Mouse (Mus musculus) forebrain, embryonic 10.5 days (tissue): Measurements from ENCODE around the gene Slc39a10. TPM values are rescaled to one million over a fixed set of nuclear protein-coding genes. Genes with fewer than 3 reads are reported as not detected.

ENCODE experiments used
- DNase-seq: peaks from one replicate; pipeline ENCODE4 v3.0.0-alpha.2; 2017; ENCODE audit warnings: low spot score; ENCODE audit errors: extremely low spot score
- H3K27ac ChIP-seq: fragments of 300-500 bp; sonication (generic); 2 replicates; pipeline ENCODE4 v1.5.1; 2016; ENCODE audit warnings: mild to moderate bottlenecking
- H3K27me3 ChIP-seq: fragments of 300-500 bp; sonication (generic); 2 replicates; pipeline ENCODE4 v1.6.1; 2016; ENCODE audit warnings: mild to moderate bottlenecking; ENCODE audit not compliant: poor library complexity, severe bottlenecking
- H3K36me3 ChIP-seq: fragments of 300-500 bp; sonication (generic); replicated peaks from 2 replicates; pipeline ENCODE4 v1.6.1; 2016; ENCODE audit warnings: mild to moderate bottlenecking, moderate library complexity
- H3K4me1 ChIP-seq: fragments of 300-500 bp; sonication (generic); 2 replicates; pipeline ENCODE4 v1.6.1; 2016
- H3K4me3 ChIP-seq: fragments of 300-500 bp; sonication (generic); 2 replicates; pipeline ENCODE4 v1.5.1; 2016; ENCODE audit warnings: mild to moderate bottlenecking, moderate library complexity
- H3K9me3 ChIP-seq: fragments of 300-500 bp; sonication (generic); 2 replicates; pipeline ENCODE4 v1.6.1; 2016; ENCODE audit warnings: mild to moderate bottlenecking, moderate library complexity
- whole genome bisulfite sequencing: fragments of 180-500 bp; shearing (Covaris S2); methylation state at CpG from one replicate; pipeline ENCODE4 v1.1.7; 2016; 5-methylcytosine and 5-hydroxymethylcytosine counted together
- polyA plus RNA-seq: library from polyadenylated mRNA; unstranded; fragments of >200 nt; fragmentation: Nextera tagmentation; extraction: Ambion mirVana; gene quantifications from 2 replicates; pipeline ENCODE4 v1.2.1, GENCODE M21; 2016

Gene Slc39a10
- polyA plus RNA-seq, 1 experiment from 2014 or later: 63.0 TPM

- Histone ChIP-seq H3K36me3 (no peaks in the 10 kb centered on the region), H3K4me1 (peaks cover 16% of the 10 kb centered on the region), H3K4me3 (no peak overlapping the region), H3K27ac (no peak overlapping the region), H3K9me3 (no peaks in the 10 kb centered on the region), H3K27me3 (no peaks in the 10 kb centered on the region)
- DNase-seq: no peak
- WGBS: 85% methylated on average over 5 of the region's 5 CpGs
These were observed 34.1 kb downstream of the Slc39a10 start for GRCm38 (mm10) chr1:46858579-46858978.

GRCm38 (mm10) chr1:46856498-46856897 is 36.2 kb downstream of the Slc39a10 start:
- no peak overlapping the region for H3K27ac ChIP-seq
- no peaks in the 10 kb centered on the region for H3K36me3 ChIP-seq
- no peak overlapping the region for H3K4me3 ChIP-seq
- no peak for DNase-seq
- H3K27me3 ChIP-seq: no peaks in the 10 kb centered on the region
- H3K9me3 ChIP-seq: no peaks in the 10 kb centered on the region
- H3K4me1 ChIP-seq: peaks cover 25% of the 10 kb centered on the region
- WGBS: 61% methylated on average over 4 of the region's 4 CpGs

GRCm38 (mm10) chr1:46854036-46854900 is 38.4 kb downstream of the Slc39a10 start:
- WGBS: 32% methylated on average over 18 of the region's 18 CpGs
- H3K27ac ChIP-seq: peak overlapping the region; percentile 100
- peak overlapping the region; percentile 86 for H3K4me3 ChIP-seq
- no peak for DNase-seq
- no peaks in the 10 kb centered on the region for H3K36me3 ChIP-seq
- H3K27me3 ChIP-seq: no peaks in the 10 kb centered on the region
- H3K4me1 ChIP-seq: peaks cover 36% of the 10 kb centered on the region
- no peaks in the 10 kb centered on the region for H3K9me3 ChIP-seq

DNA sequence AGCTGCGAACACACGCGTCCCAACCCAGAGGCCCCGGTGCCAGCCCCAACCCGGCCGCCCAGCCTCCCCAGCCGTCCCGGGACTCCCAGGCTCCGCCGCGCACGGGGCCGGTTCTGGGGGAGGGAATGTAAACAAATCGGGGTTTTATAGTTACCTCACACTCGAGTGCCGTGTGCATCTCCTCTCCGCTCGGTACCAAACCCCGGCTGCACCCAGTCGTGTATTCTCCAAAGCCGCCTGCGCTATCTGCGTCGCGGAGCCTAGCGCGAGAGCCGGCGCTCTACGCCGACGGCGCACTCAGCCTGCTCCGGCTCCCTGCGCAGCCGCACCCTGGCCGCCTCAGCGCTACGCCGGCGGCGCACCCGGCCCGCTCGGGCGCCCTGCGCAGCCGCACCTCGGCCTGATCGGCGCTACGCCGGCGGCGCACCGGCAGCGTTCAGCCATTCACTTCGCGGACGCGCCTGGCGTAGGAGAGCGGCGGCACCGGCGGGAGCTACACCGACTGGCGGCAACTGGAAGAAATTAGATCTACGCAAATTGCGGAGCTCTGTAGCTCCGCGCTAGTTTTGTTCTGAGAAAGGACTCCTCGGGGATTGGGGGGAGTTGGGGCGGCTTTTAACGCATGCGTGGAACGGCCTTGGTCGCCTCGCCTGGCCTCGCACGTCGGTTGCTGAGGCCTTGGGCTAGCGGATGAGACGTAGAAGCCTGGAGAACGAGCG is 39.2 kb downstream of the Slc39a10 start:
- Histone ChIP-seq H3K27ac (peak overlapping the region; percentile 100), H3K36me3 (no peaks in the 10 kb centered on the region), H3K9me3 (no peaks in the 10 kb centered on the region), H3K4me1 (peaks cover 35% of the 10 kb centered on the region), H3K27me3 (no peaks in the 10 kb centered on the region), H3K4me3 (peak overlapping the region; percentile 86)
- peak; percentile 93 for DNase-seq
- under 1% methylated on average over 86 of the region's 86 CpGs for WGBS

- under 1% methylated on average over 74 of the region's 75 CpGs for WGBS
These were observed 39.9 kb downstream of the Slc39a10 start for GRCm38 (mm10) chr1:46852600-46853272.

GRCm38 (mm10) chr1:46852216-46852599 is 40.4 kb downstream of the Slc39a10 start:
- Histone ChIP-seq H3K27ac (peak overlapping the region; percentile 100), H3K4me3 (peak overlapping the region; percentile 86), H3K9me3 (no peaks in the 10 kb centered on the region), H3K27me3 (no peaks in the 10 kb centered on the region), H3K4me1 (peaks cover 35% of the 10 kb centered on the region), H3K36me3 (no peaks in the 10 kb centered on the region)
- DNase-seq: no peak
- WGBS: 2% methylated on average over 4 of the region's 4 CpGs

More at GRCm38 (mm10) chr1:46852600-46853272, 39.9 kb downstream of the Slc39a10 start:
- no peaks in the 10 kb centered on the region for H3K27me3 ChIP-seq
- peak overlapping the region; percentile 86 for H3K4me3 ChIP-seq
- H3K4me1 ChIP-seq: peaks cover 35% of the 10 kb centered on the region
- peak; percentile 69 for DNase-seq
- no peaks in the 10 kb centered on the region for H3K36me3 ChIP-seq
- H3K9me3 ChIP-seq: no peaks in the 10 kb centered on the region
- H3K27ac ChIP-seq: peak overlapping the region; percentile 100

- no peak for DNase-seq
- 71% methylated on average over 4 of the region's 4 CpGs for WGBS
- no peaks in the 10 kb centered on the region for H3K27me3 ChIP-seq
- H3K9me3 ChIP-seq: no peaks in the 10 kb centered on the region
- H3K4me3 ChIP-seq: peak overlapping the region; percentile 86
- no peaks in the 10 kb centered on the region for H3K36me3 ChIP-seq
- peak overlapping the region; percentile 100 for H3K27ac ChIP-seq
- H3K4me1 ChIP-seq: peaks cover 35% of the 10 kb centered on the region
These were observed 41.1 kb downstream of the Slc39a10 start for GRCm38 (mm10) chr1:46851586-46851985.

DNA sequence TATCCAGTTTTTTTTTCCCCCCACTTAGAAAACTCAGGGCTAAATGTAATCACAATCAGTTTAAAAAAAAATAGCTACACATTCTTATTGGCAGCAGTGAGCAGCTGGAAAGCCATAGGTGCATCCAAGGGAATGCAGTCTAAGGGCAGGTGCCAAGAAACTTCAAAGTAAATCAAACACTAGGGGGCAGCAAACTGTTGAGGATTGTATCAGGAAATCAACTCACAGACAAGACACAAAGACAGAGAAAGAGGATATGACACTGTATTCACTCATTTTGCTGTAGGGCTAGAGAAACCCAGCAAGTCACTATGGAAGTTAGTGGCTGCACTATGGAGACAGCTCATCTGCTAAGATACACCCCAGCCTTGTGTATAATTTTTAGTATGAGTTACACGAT is 42.9 kb downstream of the Slc39a10 start:
- WGBS: 76% methylated on average over 1 of the region's 1 CpGs
- Histone ChIP-seq H3K4me1 (peaks cover 45% of the 10 kb centered on the region), H3K4me3 (no peak overlapping the region), H3K9me3 (no peaks in the 10 kb centered on the region), H3K27ac (no peak overlapping the region), H3K36me3 (no peaks in the 10 kb centered on the region), H3K27me3 (no peaks in the 10 kb centered on the region)
- peak; percentile 18 for DNase-seq

DNA sequence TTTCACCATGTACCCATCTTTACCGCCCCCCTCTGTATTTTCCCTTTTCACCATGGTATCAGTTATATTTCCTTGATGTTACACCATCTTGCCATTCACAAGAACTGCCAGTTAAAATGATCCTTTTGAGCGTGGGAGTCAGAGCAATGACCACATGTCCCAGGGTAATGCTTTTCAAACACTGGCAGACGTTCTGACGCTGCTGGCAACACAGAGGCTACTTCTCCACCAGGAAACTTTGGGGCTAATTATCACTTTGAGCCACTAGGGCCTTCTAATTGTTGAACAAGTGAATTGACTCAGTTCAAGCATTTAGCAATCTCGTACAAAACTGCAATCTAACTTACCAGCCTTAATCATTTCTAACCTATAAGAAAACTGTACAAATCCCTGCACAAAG is 47.4 kb downstream of the Slc39a10 start:
- WGBS: 39% methylated on average over 5 of the region's 5 CpGs
- H3K4me3 ChIP-seq: no peak overlapping the region
- H3K36me3 ChIP-seq: no peaks in the 10 kb centered on the region
- no peak overlapping the region for H3K27ac ChIP-seq
- H3K4me1 ChIP-seq: peaks cover 21% of the 10 kb centered on the region
- H3K27me3 ChIP-seq: no peaks in the 10 kb centered on the region
- H3K9me3 ChIP-seq: no peaks in the 10 kb centered on the region
- no peak for DNase-seq

DNA sequence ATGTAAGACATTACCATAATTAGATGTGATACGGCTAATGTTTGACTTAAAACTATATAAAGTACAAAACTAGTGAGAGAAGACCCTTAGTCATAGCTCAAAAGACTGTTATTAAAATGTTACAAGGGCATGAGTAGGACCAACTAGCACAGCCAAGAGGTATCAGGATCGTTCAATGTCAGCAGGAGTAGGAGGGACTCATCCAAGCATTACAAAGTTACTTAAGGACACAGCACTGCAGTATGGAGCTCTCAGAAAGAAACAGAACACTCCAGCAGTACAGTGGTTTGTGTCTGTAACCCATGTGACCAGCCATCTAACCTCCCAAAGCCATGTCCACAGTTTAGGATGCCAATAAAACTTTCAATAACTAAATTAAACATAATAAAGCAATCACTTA is 48.4 kb downstream of the Slc39a10 start:
- no peak for DNase-seq
- peaks cover 16% of the 10 kb centered on the region for H3K4me1 ChIP-seq
- H3K27me3 ChIP-seq: no peaks in the 10 kb centered on the region
- H3K36me3 ChIP-seq: no peaks in the 10 kb centered on the region
- no peaks in the 10 kb centered on the region for H3K9me3 ChIP-seq
- 78% methylated on average over 2 of the region's 2 CpGs for WGBS
- H3K4me3 ChIP-seq: no peak overlapping the region
- H3K27ac ChIP-seq: no peak overlapping the region

- DNase-seq: no peak
- no peaks in the 10 kb centered on the region for H3K36me3 ChIP-seq
- H3K4me3 ChIP-seq: no peak overlapping the region
- no peaks in the 10 kb centered on the region for H3K9me3 ChIP-seq
- H3K27me3 ChIP-seq: no peaks in the 10 kb centered on the region; the same call in 1 of the 2 replicates
- H3K4me1 ChIP-seq: peaks cover 16% of the 10 kb centered on the region
- H3K27ac ChIP-seq: no peak overlapping the region
- WGBS: 71% methylated on average over 4 of the region's 4 CpGs
These were observed 49.2 kb downstream of the Slc39a10 start for GRCm38 (mm10) chr1:46843406-46843805.

DNA sequence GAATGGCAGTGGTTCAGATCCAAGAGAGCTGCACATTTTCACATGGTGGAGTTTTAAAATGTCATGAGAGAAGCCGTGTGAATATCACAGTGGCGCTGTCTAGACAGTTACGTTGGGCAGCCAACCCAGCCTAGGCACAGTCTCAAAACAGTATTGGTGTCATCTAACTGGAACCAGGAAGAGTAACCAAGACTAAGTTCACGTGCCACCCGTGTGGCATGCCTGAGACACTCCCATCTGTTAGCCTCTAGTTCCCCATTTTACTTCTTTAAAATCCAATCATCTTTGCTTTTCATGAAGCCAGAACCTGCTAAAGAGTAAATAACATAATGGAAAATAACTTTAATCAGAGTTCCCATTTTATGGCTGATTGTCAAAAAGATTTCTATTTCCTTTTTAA is 60.7 kb downstream of the Slc39a10 start:
- Histone ChIP-seq H3K36me3 (peaks cover 54% of the 10 kb centered on the region), H3K4me3 (no peak overlapping the region), H3K27ac (no peak overlapping the region), H3K9me3 (no peaks in the 10 kb centered on the region), H3K4me1 (peaks cover 16% of the 10 kb centered on the region), H3K27me3 (peaks cover 71% of the 10 kb centered on the region)
- 94% methylated on average over 5 of the region's 5 CpGs for WGBS
- no peak for DNase-seq
